Mouse (Mus musculus) left cerebral cortex, adult 11 months (tissue): ENCODE measurements at regions not wholly inside any gene's neighbourhood (a gene's known extent, or its start where the extent isn't known, plus 50 kb on each side); places are given as distances from the start of the nearest gene placed in this dataset.

Experiments
- DNase-seq: peaks from one replicate; pipeline ENCODE4 v3.0.0; 2022; ENCODE audit warnings: low spot score

DNA sequence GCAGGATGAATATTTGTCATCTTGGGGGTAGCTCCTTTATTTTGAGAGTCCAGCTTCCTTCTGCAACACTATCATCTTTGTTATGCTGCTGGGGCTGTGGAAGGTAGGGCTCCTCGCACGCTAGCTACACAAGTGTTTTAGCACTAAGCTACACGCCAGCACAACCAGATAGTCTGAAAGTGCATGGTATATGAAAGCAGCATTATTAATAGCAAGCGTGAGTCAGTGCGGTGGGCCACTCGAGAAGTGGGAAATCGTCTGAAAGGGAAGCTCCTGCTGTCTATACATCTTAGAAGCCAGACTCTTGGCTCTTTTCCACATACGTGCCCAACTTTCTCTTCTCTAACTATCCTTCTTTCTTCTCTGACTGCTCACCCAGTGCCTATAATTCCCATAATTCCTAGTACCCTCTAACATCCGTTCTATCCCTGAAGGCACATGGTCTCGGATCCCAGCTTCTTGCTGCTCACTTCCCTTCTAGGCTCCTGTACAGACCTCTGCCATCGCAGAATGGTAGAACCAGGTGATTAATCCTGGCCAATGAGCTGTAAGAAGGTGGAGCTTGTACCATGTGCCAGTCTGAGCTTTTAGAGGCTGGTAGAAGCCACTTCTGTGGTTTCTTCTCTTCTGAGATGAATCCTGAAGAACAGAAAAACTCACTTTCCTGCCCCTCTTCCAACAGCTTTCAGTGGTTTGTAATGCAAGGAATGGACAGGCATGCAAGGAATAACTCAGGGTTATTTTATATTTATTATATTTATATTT, 55.5 kb downstream of the E030025P04Rik start:
- DNase-seq: no peak

DNA sequence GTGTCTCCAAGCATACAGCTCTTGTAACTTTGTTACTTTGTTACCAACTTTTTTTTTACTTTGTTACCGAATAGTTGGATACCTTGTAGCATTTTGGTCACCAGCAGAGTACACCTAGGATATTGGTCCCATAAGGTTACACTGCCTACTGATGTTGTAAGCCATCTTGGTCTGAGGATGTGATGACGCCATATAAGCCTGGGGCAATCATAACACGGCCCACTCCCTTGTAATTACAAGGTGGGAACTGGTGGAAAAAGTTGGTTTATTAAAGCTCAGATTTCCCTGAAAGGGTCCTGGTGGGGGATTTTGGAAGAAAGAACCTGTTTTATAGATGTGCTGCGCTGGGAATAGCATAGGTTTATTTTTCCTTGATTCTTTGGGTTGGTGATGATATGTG, 62.2 kb downstream of the E030025P04Rik start:
- no peak for DNase-seq

DNA sequence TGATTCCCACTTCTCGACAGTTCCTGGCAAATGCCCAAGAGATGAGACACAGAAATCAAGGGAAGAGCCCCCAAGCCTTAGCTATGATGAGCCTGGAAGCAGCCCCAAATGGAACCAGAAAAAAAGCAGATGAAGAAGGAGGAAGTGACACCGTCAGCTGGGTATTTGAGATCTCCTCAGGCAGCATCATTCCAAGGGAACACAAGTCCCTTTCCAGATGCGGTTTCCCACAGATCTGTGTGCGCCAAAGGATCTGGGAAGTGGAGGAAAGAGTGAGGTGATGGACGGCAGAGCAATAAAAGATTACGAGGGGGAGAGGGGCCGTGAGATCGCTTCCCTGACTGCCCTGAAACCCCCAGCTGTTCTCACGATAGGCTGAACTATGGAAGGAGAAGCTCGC, 62.7 kb downstream of the E030025P04Rik start:
- DNase-seq: no peak

DNA sequence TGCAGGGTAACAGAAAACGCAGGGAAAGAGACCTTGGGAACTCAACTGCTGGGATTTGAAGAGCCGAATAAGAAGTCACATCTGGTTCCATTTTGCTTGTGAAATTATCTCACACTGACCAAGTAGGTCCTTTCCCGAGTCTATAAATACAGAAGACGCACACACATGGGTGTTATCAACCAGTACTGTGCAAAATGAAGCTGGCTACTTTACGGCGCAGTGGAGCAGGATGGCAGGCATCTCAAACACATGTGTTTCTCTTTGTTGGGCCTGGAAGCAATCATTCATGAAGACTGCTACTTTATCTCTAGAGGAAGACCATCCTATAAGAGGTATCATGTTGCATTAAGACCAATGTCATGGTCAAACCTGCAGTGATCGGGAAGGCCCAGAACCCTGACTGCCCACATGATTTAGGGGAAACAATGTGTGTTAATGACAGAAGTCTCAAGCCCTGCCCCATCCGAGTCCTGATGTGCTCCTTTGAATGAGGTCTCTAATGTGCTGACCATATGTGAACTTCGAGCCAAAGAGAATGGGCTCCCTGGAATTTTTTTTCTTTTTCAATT, 63.2 kb downstream of the E030025P04Rik start:
- DNase-seq: no peak

DNA sequence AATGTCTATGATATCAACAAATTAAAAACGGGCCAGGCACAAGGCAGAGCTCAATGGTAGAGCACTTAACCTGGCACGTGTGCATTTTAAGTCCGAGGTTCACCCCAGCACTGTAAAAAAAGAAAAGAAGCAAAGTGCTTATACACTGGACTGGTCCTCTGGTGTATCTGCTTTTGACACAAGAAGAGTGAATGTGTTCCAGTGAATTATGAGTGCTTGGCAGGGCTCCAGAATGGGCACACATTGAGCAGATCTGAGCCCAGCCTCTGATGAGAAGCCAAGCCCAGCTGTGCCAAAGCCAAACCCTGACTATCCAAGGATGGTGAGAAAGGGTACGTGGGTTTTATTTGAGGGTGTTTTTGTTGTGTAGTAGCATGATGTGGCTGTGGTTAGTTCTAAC, 64.7 kb downstream of the E030025P04Rik start:
- no peak for DNase-seq

DNA sequence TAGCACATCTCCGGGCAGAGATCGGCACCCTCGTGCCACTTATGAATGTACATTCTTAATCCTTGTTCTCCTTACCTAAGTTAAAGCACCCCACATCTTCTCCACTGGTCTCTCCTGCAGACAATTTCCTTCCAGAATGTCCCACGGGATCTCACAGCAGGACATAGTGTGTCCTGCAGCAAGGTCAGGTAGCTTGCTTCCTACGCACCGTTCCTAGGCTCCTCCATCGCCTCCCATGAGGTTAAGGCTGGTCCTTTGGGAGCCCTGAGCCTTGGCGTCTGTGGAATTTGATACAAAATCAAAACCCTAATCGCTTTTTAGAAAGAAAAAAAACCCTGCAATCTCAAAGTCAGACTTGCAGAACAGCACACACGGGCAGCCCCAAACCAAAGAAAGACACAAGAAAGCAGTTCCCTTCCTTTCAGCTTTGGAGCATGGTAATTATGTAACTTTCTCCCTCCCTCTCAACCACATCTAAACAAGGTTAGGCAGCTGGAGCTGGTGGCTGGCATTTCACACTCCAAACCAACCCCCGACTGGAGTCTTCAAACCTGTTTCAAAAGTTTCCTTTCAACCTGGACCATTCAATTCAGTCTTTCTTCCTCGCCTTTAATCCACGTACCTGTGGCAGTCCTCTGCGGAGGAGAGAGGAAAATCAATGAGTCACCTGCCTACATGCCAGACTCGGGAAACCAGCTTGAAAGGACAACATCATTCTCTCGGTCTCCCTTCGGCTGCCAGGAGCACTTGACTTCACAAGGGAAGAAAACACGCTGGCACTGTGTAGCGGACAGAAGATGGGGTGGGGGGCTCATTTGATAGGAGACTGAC, 67.4 kb downstream of the E030025P04Rik start:
- DNase-seq: no peak

DNA sequence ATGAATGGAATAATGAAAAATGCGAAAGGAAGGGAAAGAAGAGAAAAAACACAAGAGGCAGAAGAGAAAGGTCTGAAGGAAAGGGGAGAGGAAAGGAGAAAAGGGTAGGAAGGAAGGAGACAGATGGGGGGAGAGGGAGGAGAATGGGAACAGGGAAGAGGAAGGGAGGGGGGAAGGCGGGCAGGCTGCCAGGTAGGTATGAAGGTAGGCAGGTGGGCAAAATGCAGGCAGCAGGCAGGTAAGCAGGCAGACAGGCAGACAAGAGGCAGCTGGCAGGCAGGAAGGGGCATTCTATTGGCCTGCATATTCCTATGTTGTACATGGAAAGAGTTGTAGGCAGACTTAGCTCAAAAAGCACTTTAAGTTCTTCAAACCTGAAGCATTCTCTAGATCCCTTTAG, 72.8 kb downstream of the E030025P04Rik start:
- no peak for DNase-seq

DNA sequence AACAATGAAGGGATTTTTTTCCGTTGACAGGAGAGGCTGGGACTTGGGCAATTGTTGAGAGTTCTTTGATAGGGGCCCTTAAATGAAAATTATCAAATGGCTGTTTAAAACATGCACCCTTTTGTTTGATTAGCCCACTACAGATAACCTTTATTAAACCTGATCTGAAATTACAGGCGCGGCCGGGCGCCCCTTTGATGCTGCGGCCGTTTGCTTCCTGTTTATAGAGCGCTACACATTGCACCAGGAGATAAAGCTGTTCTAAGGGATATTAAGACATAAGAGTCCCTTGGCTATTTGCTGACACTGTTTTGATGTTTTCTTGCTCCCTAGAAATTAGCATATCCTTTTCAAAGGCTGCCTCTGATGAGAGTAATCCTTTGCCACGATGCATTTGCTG, 73.8 kb downstream of the E030025P04Rik start:
- DNase-seq: no peak

DNA sequence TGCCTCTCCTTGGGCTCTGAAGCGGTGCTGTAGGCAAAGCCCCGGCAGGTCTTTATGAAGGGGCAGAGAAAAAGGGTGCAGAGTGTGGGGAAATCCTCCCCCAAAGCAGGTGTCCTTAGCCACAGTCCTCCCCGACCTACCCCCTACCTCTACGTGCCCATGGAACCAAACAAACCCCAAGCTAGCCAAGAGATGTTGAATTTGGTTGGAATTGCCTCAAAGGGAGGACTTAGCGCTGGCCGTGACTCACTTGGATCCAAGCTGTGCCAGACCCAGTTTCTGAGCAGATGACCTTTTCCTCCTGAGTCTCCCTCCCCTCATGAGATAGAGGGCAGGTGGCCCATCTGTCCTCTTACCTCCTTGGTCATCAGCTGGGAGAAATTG, 74.9 kb downstream of the E030025P04Rik start:
- no peak for DNase-seq

DNA sequence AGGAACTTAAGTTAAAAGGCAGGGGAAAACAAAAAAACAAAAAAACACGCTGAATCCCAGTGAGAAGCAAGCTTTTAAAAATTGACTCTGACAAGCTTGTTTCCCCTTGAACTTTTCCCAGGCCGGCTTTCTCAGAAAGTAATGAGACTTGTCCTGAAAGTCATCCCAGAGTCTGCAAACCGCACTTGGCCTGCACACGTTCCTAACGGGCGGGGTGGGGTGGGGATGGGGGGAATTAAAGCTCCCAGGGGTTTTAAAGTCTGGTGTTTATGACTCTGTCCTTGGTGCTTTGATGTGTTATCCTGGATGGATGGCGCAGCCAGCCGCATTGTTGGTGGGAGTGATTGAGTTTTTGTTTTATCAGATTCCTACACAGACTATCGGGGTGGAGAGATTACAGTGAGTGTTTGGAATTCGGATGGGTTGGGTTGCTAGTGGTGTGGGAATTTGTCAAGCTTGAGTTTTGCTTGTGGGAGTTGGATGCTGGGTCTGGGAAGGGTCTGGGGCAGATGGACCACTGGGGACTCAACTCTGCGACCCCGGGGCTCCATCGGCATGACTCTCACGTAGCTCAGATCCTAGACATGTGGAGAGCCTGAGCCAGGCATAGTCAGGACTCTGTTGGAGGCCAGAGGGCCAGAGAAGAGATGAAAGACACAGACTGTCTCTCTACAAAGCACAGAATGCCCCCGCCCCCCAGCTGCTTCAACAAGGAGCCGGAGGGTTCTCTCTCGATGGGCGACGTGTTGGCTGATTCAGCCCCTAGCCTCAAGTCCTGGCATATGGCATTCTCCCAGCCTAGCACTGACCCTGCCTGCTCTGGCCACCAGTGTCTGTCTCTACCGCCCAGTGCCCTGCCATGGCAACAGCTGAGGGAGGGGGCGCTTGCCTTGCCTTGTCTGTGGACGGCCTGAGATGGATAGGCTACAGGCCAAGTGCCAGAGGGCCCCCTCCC, 75.5 kb downstream of the E030025P04Rik start:
- DNase-seq: no peak

DNA sequence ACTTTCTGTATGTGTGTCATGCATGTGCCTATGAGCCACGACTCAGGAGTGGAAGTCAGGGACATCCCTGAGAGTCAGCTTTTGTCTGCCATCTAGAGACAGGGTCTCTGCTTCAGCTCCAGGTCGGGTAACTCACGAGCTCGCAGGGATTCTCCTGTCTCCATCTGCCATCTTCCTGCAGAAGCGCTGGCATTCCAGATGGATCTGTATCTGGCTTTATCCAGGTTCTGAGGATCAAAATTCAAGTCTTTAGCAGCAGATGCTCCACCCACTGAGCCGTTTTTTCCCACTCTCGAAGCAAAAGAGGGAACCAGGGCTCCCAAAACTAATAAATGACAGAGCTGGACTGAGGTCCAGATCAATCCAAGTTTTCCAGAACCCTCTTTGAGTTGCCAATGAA, 76.4 kb downstream of the E030025P04Rik start:
- DNase-seq: no peak

DNA sequence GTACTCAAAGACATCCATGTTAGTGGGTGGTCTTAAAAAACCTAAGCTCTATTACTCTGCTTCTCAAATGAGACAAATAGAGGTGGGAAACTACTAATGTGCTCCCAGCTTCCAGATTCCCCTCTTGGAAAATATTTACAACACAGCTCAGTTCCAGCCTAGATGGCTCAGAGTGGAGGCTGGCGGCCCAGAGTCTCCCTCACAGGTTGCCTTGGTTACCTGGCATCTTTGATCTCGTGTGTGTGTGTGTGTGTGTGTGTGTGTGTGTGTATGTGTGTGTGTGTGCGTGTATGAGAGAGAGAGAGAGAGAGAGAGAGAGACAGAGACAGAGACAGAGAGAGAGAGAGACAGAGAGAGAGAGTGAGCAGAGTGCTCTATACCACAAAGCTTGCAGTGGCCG, 82.2 kb downstream of the E030025P04Rik start:
- no peak for DNase-seq

DNA sequence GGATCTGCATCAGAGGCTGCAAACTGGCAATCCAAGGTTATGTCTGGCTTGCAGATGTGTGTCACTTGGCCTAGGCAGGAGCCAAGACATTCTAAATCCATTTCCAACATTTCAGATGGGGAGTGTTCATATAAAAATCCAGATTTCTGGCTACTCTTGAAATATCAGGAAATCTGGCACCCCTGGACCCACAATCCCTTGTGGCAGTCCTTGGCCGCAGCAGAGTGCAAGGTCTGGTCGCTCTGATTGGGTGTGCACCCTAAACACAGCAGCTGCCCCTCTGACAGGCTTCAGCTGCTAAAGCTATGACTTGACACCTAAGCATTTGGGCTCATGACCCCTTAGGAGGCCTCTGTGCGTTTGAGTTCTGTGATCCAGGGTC, 83.7 kb downstream of the E030025P04Rik start:
- DNase-seq: no peak

DNA sequence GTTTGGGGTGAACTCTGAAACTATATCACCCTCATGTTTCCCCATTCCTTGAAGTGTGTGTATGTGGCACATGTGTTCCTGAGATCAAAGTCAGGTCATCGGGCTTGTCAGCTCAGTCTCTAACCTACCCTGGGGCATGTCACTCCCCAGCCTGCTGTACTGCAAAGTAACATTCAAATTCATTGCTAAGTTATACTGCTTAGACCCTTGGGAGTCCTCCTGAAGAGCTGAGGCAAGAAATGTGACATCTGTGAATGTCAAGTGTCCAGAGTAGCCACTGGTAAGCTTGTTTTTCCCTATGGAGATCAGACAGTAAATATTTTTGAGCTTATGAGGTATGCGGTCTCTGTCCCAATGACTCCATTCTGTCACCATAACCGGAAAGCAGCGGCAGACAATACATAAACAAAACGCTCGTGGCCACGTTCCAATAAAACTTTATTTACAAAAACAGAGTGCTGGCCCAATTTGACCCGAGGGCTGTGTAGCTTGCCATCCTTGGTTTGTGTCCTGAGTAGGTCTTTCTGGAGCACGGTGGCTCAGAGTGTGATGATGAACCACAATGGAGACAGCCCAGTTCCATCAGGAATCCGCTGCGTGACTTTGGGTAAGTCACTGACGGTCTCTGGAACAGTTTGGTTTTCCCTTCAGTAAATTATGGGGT, 84.2 kb downstream of the E030025P04Rik start:
- no peak for DNase-seq

DNA sequence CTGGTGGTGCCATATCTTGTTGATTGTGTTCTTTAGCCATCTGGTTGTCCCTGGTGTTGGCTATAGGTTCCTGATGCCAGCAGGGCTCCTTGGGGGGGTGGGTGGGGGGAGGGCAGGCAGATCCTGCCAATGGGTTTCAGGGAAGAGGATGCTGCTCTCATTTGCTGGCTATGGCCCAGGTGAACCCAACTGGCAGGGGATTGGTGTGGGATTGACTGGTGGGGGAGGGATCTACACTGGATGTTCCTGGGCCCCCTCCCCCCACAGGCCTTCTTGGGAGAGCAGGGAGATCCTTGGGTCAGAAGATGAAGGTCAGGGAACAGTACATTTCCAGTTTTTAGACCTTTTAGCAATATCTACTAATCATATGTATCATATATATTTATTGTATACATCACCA, 86.1 kb downstream of the E030025P04Rik start:
- no peak for DNase-seq

DNA sequence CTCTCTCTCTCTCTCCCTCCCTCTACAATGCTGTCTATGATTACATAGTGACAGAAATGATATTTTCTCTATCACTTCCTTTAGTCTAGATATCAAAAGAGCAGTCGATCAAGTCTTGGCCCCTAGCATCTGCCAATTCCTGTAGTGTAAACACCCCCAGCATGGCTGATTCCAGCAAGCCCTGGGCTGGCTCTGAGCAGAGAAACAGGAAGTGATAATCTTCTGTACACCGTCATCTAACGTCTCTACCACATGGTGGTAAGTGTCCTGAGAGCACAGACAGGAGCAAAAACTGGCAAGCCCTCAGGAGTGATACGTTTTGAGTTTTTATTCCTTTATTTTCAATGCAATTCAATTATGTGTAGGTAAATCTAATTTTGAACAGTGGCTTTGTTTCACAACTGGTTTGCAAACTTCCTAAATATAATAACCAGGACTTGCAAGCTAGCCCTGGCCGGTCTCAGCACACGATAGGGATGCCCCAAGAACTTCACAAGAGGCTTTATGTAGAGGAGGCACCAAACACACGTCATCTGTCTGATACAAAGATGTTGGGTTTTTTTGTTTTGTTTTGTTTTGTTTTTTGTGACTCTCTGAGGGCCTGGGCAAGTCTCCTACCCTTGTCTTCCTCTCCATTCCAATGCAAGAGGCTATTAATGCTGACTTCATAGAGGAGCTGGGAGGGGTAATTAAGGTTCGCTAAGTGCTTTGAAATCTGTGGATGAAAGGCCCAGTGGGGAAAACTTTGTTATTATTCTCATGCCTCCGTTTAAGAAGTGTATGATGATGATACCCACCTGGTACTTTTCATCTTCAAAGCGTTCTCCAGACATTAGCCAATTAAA, 95.7 kb downstream of the E030025P04Rik start:
- DNase-seq: no peak

DNA sequence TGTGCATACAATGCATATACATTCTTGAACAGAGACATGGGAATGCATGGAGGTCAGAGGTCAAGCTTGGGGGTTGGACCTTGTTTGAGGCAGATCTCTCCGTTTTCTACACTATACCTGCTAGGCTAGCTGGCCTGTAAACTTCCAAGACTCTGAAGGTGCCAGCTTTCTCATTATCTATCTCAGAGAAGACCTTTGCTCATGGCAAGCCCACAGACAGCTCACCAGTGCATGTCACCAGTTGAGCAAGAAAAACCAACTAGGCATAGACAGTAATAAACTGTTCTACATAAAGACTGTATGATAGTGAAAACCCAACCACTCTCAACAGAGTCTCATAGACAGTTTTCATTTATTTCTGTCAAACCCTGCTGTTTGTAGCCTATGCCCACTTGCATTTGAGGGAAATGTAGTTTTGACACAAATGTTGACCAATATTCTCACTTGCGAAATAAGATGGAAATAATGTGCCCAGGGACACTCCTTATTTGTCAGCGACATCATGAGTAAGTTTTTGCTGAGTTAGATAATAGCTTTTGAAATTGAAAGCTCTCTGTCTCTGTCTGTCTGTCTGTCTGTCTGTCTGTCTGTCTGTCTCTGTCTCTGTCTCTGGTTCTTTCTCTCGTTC, 96.6 kb downstream of the E030025P04Rik start:
- DNase-seq: no peak

DNA sequence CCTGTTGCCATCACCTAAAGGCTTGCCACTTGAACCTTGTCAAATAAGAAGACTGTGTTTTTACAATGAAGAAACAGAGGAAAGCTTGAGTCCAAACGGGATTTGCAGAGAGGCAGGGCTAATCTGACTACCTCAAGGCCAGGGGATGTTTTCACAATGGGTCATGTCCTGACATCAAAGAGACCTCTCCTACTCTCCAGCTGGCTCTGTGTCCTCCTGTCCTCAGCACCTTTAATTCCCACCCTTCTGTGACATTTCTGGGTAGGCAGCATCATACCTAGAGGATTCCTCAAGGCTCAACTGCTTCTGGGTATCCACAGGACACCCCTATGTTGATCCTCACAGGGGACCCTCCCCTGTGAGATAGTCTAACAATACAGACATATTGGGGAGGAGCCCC, 97.7 kb downstream of the E030025P04Rik start:
- no peak for DNase-seq

DNA sequence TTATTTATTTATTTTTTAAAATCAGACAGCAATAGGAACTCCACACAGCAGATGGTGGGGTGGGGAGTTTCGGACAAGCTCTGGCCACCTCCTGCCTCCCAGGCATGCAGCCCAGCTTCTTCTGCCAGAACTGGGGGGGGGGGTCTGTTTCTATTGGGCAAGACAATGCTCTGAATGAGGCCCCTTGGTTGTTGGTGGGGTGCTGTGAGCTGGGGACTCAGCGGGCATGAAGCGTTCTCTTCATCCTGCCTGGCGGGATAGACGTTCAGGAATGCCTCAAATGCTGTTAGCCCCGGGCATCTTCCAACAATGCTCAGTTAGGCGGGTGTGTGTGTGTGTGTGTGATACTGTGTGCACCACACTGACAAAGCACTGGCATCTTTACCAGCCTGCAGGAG, 103.7 kb downstream of the E030025P04Rik start:
- no peak for DNase-seq
